Mouse (Mus musculus): Measurements from ENCODE around the gene Gtf2f2. TPM values are rescaled to one million over a fixed set of nuclear protein-coding genes. Genes with fewer than 3 reads are reported as not detected.

The Gtf2f2 gene
- polyA plus RNA-seq, 1 experiment: 33.5 TPM

- no peak overlapping the region for H3K27ac ChIP-seq (ENCODE audit: control insufficient read depth, insufficient read depth, low read depth, low read length, poor library complexity)
- no peak for TF ChIP-seq CTCF (IDR thresholded peaks at IDR 0.05; ENCODE audit: control insufficient read depth, insufficient read depth, low read length)
- TF ChIP-seq POLR2A (IDR thresholded peaks at IDR 0.05; ENCODE audit: borderline replicate concordance, control insufficient read depth, low read depth, low read length): no peak
- no peak overlapping the region for H3K4me3 ChIP-seq (replicated peaks; ENCODE audit: control insufficient read depth, low read depth, low read length)
- WGBS: 83% methylated on average over 6 of the region's 6 CpGs
- H3K4me1 ChIP-seq (ENCODE audit: control insufficient read depth, insufficient read depth, low read length): no peaks in the 10 kb centered on the region
Measured at GRCm38 (mm10) chr14:75862701-75863100, 148.0 kb downstream of the Gtf2f2 start.

- TF ChIP-seq POLR2A (IDR thresholded peaks at IDR 0.05; ENCODE audit: borderline replicate concordance, control insufficient read depth, low read depth, low read length) (no peak), CTCF (IDR thresholded peaks at IDR 0.05; ENCODE audit: control insufficient read depth, insufficient read depth, low read length) (no peak)
- 71% methylated on average over 2 of the region's 2 CpGs for WGBS
Measured at GRCm38 (mm10) chr14:75859619-75860018, 151.0 kb downstream of the Gtf2f2 start.

GRCm38 (mm10) chr14:75858181-75858580, 152.5 kb downstream of the Gtf2f2 start:
- H3K27ac ChIP-seq (ENCODE audit: control insufficient read depth, insufficient read depth, low read depth, low read length, poor library complexity): no peak overlapping the region
- H3K4me3 ChIP-seq (replicated peaks; ENCODE audit: control insufficient read depth, low read depth, low read length): no peak overlapping the region
- no peaks in the 10 kb centered on the region for H3K4me1 ChIP-seq (ENCODE audit: control insufficient read depth, insufficient read depth, low read length)
- WGBS: 60% methylated on average over 2 of the region's 2 CpGs
- TF ChIP-seq POLR2A (IDR thresholded peaks at IDR 0.05; ENCODE audit: borderline replicate concordance, control insufficient read depth, low read depth, low read length): no peak
- no peak for TF ChIP-seq CTCF (IDR thresholded peaks at IDR 0.05; ENCODE audit: control insufficient read depth, insufficient read depth, low read length)

More at GRCm38 (mm10) chr14:75859619-75860018, 151.0 kb downstream of the Gtf2f2 start:
- Histone ChIP-seq H3K4me3 (replicated peaks; ENCODE audit: control insufficient read depth, low read depth, low read length) (no peak overlapping the region), H3K27ac (ENCODE audit: control insufficient read depth, insufficient read depth, low read depth, low read length, poor library complexity) (no peak overlapping the region), H3K4me1 (ENCODE audit: control insufficient read depth, insufficient read depth, low read length) (no peaks in the 10 kb centered on the region)

GRCm38 (mm10) chr14:75855263-75855992, 155.2 kb downstream of the Gtf2f2 start:
- Histone ChIP-seq H3K4me3 (replicated peaks; ENCODE audit: control insufficient read depth, low read depth, low read length) (no peak overlapping the region), H3K4me1 (ENCODE audit: control insufficient read depth, insufficient read depth, low read length) (no peaks in the 10 kb centered on the region), H3K27ac (ENCODE audit: control insufficient read depth, insufficient read depth, low read depth, low read length, poor library complexity) (no peak overlapping the region)
- no peak for TF ChIP-seq POLR2A (IDR thresholded peaks at IDR 0.05; ENCODE audit: borderline replicate concordance, control insufficient read depth, low read depth, low read length)
- WGBS: 76% methylated on average over 17 of the region's 17 CpGs

- H3K27ac ChIP-seq (ENCODE audit: control insufficient read depth, insufficient read depth, low read depth, low read length, poor library complexity): no peak overlapping the region
- 69% methylated on average over 5 of the region's 5 CpGs for WGBS
- no peak overlapping the region for H3K4me3 ChIP-seq (replicated peaks; ENCODE audit: control insufficient read depth, low read depth, low read length)
- H3K4me1 ChIP-seq (ENCODE audit: control insufficient read depth, insufficient read depth, low read length): no peaks in the 10 kb centered on the region; the same call in 1 of the 2 replicates
- TF ChIP-seq POLR2A (IDR thresholded peaks at IDR 0.05; ENCODE audit: borderline replicate concordance, control insufficient read depth, low read depth, low read length) (no peak), CTCF (IDR thresholded peaks at IDR 0.05; ENCODE audit: control insufficient read depth, insufficient read depth, low read length) (no peak)
Measured at GRCm38 (mm10) chr14:75852016-75852415, 158.6 kb downstream of the Gtf2f2 start.

GRCm38 (mm10) chr14:75850819-75851218, 159.8 kb downstream of the Gtf2f2 start:
- no peak overlapping the region for H3K4me3 ChIP-seq (replicated peaks; ENCODE audit: control insufficient read depth, low read depth, low read length)
- WGBS: 91% methylated on average over 6 of the region's 6 CpGs
- H3K27ac ChIP-seq (ENCODE audit: control insufficient read depth, insufficient read depth, low read depth, low read length, poor library complexity): no peak overlapping the region
- TF ChIP-seq POLR2A (IDR thresholded peaks at IDR 0.05; ENCODE audit: borderline replicate concordance, control insufficient read depth, low read depth, low read length) (no peak), CTCF (IDR thresholded peaks at IDR 0.05; ENCODE audit: control insufficient read depth, insufficient read depth, low read length) (no peak)
- no peaks in the 10 kb centered on the region; the same call in 1 of the 2 replicates for H3K4me1 ChIP-seq (ENCODE audit: control insufficient read depth, insufficient read depth, low read length)

GRCm38 (mm10) chr14:75849842-75850568, 160.7 kb downstream of the Gtf2f2 start:
- no peak overlapping the region for H3K4me3 ChIP-seq (replicated peaks; ENCODE audit: control insufficient read depth, low read depth, low read length)
- H3K4me1 ChIP-seq (ENCODE audit: control insufficient read depth, insufficient read depth, low read length): no peaks in the 10 kb centered on the region; the same call in 1 of the 2 replicates
- no peak overlapping the region for H3K27ac ChIP-seq (ENCODE audit: control insufficient read depth, insufficient read depth, low read depth, low read length, poor library complexity)
- 89% methylated on average over 6 of the region's 6 CpGs for WGBS
- TF ChIP-seq POLR2A (IDR thresholded peaks at IDR 0.05; ENCODE audit: borderline replicate concordance, control insufficient read depth, low read depth, low read length) (no peak), CTCF (IDR thresholded peaks at IDR 0.05; ENCODE audit: control insufficient read depth, insufficient read depth, low read length) (no peak)

GRCm38 (mm10) chr14:75849236-75849635, 161.4 kb downstream of the Gtf2f2 start:
- no peak for TF ChIP-seq CTCF (IDR thresholded peaks at IDR 0.05; ENCODE audit: control insufficient read depth, insufficient read depth, low read length)
- TF ChIP-seq POLR2A (IDR thresholded peaks at IDR 0.05; ENCODE audit: borderline replicate concordance, control insufficient read depth, low read depth, low read length): no peak
- no peak overlapping the region for H3K27ac ChIP-seq (ENCODE audit: control insufficient read depth, insufficient read depth, low read depth, low read length, poor library complexity)
- WGBS: 89% methylated on average over 5 of the region's 5 CpGs
- no peaks in the 10 kb centered on the region; the same call in 1 of the 2 replicates for H3K4me1 ChIP-seq (ENCODE audit: control insufficient read depth, insufficient read depth, low read length)
- H3K4me3 ChIP-seq (replicated peaks; ENCODE audit: control insufficient read depth, low read depth, low read length): no peak overlapping the region
